Mouse (Mus musculus): ENCODE measurements around the gene Dnaaf2. TPM values are rescaled to one million over a fixed set of nuclear protein-coding genes. Genes with fewer than 3 reads are reported as not detected.
A peak's percentile ranks its signal among the peaks of the same experiment; 100 is the strongest.

Dnaaf2 gene
- total RNA-seq (2017) = 0.74 and 0.93 TPM in 2 replicates

- 0 out of 2 replicates have a peak, but pooled peaks have one; percentile 7 for ATAC-seq (ENCODE audit: extremely low read depth, insufficient number of reproducible peaks, low FRiP score, poor library complexity, severe bottlenecking)
Observed at GRCm38 (mm10) chr12:69198164-69198535, at the start of gene Dnaaf2. Gene Dnaaf2, minus strand, starts transcription at chr12:69198429.

DNA sequence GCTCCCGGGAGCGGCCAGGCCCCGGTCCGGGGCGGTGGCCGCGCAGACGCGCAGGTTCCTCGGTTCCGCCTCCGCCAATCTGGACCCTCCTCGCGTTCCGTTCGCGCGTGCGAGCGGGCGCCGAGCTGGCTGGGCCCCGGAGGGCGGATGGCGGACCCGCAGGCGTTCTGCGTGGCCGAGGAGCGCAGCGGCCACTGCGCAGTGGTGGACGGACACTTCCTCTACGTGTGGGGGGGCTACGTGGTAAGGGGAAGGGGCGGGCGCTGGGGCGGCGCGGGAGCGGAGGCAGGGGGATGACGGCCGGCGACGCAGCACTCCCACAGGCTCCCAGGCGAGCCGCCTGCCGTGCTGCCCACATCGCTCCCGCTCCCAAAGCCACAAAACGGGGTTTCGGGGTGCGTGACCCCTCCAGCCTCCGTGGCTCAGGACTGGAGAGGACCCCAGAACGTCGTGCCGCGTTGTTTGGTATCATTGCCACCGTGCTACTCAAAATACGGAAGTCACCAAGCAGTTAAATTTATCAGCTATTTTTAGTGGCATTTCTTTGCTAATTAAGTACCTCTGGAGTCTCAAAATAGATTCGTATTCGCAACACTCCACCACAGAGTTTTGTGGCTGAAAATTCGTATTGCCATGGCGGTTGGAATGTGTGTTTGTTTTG lies 43.7 kb upstream of the Dnaaf2 start:
- ATAC-seq (ENCODE audit: extremely low read depth, insufficient number of reproducible peaks, low FRiP score, poor library complexity, severe bottlenecking) = peak; percentile 62

GRCm38 (mm10) chr12:69241405-69241770 lies 43.2 kb upstream of the Dnaaf2 start:
- no peak for ATAC-seq (ENCODE audit: extremely low read depth, insufficient number of reproducible peaks, low FRiP score, poor library complexity, severe bottlenecking)

GRCm38 (mm10) chr12:69240876-69241275 lies 42.6 kb upstream of the Dnaaf2 start, which contains the start of gene Klhdc1:
Gene Klhdc1, plus strand, starts transcription at chr12:69241176.
- ATAC-seq (ENCODE audit: extremely low read depth, insufficient number of reproducible peaks, low FRiP score, poor library complexity, severe bottlenecking) = no peak

GRCm38 (mm10) chr12:69238284-69238683 lies 40.1 kb upstream of the Dnaaf2 start:
- ATAC-seq (ENCODE audit: extremely low read depth, insufficient number of reproducible peaks, low FRiP score, poor library complexity, severe bottlenecking) = no peak

- ATAC-seq (ENCODE audit: extremely low read depth, insufficient number of reproducible peaks, low FRiP score, poor library complexity, severe bottlenecking) = no peak
Observed at GRCm38 (mm10) chr12:69235782-69236181, 37.6 kb upstream of the Dnaaf2 start.

DNA sequence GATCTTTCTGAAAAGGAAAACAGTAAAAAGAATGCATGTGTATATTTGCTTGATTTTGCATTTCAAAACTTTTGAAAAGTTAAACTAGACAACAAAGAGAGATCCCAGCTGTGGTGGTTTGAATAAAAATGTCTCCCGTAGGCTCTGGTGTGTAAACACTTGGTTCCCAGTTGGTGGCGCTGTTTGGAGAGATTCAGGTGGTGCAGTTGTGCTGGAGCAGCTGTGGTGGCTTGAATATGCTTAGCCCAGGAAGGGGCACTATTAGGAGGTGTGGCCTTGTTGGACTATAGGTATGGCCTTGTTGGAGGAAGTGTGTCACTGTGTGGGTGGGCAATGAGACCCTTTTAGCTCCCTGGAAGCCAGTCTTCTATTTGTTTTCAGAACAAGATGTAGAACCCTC lies 31.0 kb upstream of the Dnaaf2 start:
- ATAC-seq (ENCODE audit: extremely low read depth, insufficient number of reproducible peaks, low FRiP score, poor library complexity, severe bottlenecking) = peak; percentile 46

- ATAC-seq (ENCODE audit: extremely low read depth, insufficient number of reproducible peaks, low FRiP score, poor library complexity, severe bottlenecking) = peak; percentile 70
Observed at GRCm38 (mm10) chr12:69227776-69228466, 29.7 kb upstream of the Dnaaf2 start, which contains the start of gene Pole2. Gene Pole2, minus strand, starts transcription at chr12:69228195.

DNA sequence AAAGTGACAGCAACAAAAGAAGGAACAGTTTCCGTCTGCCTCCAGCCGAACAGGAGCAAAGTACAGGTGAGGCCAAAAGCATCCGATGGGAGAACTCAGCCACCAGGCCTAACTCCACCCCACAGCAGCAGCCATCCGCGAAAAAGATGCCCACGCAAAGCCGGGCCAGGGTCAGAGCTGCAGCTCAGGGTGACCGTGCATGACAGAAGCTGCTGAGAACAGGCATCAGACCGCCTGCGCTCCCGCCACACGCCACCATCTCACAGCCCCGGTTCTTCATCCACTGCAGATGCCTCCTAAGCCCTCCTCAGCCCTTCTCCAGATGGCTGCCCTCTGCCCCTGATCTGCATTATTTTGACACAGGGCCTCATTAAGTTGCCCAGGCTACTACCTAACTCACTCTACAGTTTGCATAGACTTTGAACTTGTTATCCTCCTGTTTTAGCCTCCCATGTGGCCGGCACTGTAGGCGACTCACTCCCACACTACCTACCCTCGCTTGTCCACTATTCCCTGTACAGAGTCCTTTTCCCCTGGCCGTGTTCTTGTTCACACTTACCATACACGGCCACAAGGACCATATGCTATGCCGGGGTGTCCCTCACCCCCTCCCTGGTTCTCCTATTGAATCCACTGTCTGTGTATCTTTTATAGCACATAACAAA lies 22.5 kb upstream of the Dnaaf2 start:
- no peak for ATAC-seq (ENCODE audit: extremely low read depth, insufficient number of reproducible peaks, low FRiP score, poor library complexity, severe bottlenecking)

- no peak for ATAC-seq (ENCODE audit: extremely low read depth, insufficient number of reproducible peaks, low FRiP score, poor library complexity, severe bottlenecking)
Observed at GRCm38 (mm10) chr12:69216587-69216986, 18.4 kb upstream of the Dnaaf2 start.

DNA sequence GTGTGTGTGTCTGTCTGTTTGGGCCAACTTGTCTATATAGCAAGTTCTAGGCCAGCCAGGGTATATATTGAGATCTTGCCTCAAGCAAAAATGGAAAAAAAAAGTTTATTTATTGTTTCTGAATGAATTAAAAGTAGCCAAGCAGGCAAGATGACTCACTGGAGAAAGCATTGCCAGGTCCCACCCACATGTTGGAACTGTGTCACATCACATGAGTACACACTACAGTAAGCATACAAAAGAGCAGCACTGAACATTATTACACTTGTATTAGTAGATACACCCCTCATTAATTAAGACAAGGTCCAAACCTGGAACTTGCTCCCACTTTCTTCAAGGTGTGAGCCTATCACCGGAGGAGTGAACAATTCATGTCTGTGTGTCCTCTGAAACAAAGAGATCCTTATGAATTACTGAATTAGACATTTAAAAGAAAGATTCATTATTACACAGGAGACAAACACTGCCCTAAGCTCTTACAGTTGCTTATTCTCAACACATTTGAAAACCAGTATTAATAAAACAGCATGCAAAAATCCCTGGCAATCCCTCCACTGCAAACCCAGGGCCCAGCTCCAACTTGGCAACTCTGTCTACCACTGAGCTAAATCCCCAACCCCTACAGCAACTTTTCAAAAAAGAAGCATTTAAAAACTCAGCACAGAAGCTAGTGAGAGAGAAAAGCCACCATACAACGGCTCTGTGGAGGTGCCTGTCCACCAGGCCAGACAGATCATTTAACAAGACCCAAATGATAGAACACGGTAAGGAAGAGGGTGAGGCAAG lies 17.0 kb upstream of the Dnaaf2 start:
- no peak for ATAC-seq (ENCODE audit: extremely low read depth, insufficient number of reproducible peaks, low FRiP score, poor library complexity, severe bottlenecking)

DNA sequence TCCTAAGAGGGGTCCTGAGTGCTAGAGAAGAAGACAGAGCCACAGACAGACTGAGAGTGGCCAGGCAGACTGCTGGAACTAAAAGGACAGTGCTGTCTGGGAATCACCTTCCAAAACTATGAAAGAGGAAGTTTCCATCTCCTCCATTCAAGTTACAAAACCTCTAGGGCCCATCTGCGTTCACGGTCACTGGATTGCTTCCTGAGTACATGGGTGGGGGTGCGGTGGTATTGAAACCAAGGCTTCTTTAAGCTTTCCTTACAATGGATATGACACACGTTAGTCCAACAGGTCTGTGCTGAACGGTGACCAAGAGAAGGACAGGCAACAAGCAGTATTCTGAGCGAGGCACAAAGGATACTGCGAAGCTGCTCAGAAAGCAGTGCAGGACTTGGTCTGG lies 16.2 kb upstream of the Dnaaf2 start:
- ATAC-seq (ENCODE audit: extremely low read depth, insufficient number of reproducible peaks, low FRiP score, poor library complexity, severe bottlenecking) = no peak

DNA sequence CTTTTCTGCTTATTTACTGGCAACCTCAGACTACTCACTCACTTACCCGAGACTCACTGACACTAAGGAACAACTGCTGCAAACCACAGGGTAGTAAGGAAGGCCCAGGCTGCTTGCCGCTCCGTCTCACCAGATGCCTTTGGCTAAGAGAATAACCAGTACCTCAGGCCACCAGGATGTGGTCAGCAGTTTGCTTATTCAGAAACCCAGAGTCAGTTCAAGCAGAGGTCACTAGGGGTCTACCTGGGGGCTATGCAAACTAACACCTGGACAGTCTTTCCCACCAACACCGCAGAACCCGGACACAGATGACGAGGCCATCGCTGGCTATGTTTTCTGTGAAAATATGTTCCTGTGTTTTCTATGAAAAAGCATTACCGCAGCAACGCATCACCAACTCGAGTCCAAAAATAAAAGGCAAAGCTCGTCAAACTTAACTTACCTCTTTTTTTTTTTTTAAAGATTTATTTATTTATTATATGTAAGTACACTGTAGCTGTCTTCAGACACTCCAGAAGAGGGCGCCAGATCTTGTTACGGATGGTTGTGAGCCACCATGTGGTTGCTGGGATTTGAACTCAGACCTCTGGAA lies 15.1 kb upstream of the Dnaaf2 start:
- no peak for ATAC-seq (ENCODE audit: extremely low read depth, insufficient number of reproducible peaks, low FRiP score, poor library complexity, severe bottlenecking)

DNA sequence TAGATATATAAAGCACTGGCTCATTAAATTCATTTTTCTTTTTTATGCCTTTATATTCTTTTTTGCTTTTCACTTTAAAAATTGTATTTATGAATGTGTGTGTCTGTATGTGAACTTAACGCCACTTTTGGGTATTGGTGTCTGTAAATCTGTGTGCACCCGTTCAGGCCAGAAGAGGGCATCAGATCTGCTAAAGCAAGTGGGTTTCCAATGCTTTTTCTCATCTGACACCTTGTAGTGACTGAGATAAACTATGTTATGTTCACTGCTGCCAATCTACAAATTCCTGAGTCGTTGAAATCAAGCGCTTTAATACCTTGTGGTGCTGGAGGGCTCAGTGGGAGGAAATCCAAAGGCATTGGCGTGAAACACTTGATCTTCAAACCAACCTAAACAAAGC lies 12.8 kb upstream of the Dnaaf2 start:
- ATAC-seq (ENCODE audit: extremely low read depth, insufficient number of reproducible peaks, low FRiP score, poor library complexity, severe bottlenecking) = no peak

DNA sequence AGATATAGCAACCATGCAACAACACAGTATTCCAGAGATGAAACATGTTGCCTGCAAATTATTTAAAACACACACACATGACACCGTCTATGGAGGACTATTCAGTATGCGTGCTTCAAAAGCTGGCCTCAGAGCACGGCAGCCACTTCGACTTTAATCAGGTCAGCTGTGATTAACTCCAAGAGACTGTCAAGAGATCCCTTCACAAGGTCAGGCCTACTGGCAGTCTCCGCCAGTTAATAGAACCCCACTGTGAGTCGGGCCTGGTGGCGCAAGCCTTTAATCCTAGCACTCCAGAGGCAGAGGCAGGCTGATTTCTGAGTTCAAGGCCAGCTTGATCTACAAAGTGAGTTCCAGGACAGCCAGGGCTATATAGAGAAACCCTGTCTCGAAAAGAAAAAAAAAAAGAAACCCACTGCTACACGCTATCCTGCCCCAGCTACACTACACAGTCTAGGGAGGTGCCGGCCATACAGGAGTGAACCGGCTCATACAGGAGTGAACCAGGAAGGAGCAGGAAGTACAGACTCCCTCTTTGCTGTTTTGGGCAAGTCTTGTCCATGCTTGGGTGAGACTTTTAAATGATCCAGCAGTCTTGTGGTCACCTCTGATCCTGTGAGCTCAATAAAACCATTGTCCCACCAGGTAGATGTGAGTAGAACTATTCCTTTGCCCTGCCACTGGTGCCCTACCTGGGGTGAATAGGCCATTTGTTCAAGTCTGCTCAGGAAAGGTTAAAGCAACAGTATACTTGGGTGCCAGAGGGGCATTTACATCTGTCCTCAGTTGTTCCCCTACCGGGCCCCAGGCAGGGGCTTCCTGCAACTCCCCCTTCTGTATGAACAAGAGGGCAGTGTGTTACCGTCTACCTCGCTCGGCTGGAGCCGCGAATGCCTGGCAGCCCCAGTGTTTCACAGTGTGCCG lies 12.1 kb upstream of the Dnaaf2 start:
- ATAC-seq (ENCODE audit: extremely low read depth, insufficient number of reproducible peaks, low FRiP score, poor library complexity, severe bottlenecking) = no peak

DNA sequence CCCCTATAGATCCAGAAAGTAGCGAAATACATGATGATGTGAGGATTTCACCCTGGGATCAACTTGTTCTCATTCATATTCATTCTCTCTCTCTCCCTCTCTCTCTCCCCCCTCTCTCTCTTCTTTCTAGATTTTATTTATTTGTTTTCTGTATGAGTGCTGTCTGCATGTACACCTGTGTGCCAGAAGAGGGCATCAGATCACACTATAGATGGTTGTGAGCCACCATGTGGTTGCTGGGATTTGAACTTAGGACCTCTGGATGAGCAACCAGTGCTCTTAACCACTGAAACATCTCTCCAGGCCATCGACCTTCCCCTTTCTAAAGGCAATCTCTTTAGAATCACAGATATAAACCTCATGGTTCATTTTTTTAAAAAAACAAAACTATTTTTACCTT lies 10.3 kb upstream of the Dnaaf2 start:
- ATAC-seq (ENCODE audit: extremely low read depth, insufficient number of reproducible peaks, low FRiP score, poor library complexity, severe bottlenecking) = no peak

DNA sequence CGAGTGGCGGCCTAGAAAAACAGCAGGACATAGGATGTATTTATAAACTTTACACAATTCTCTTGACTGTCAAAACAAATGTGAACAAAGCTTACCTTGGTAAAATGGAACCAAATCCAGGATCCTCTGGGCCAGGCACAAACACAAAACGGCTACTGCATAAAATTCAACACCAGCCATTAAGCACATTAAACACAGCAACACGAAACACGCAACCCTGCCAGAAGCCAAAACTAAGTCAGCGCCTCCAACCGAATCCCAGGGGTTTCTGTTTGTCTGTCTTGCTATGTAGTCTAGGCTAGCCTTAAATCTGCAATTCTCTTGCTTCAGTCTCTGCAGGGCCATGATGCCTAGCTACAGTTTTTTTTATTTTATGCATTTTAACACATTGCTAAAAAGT lies 9.7 kb upstream of the Dnaaf2 start:
- ATAC-seq (ENCODE audit: extremely low read depth, insufficient number of reproducible peaks, low FRiP score, poor library complexity, severe bottlenecking) = no peak

DNA sequence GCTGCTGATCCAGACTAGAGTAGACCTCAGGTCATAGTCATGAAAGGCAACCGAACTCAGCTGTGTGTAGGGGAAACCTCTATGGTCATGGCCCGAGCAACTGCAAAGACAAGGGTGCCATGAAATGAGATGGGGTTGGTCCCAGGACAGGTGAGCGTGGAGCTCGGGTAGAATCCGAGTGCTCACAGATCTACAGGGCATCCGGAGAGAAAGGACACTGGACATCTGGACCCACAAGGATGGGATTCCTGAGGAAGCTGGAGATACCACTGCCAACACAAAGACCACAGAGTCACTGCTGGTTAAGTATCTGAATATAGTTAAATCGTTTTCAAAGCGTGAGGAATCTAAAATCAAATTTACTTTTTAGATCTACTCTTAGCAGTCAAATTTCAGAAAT lies 9.2 kb upstream of the Dnaaf2 start:
- no peak for ATAC-seq (ENCODE audit: extremely low read depth, insufficient number of reproducible peaks, low FRiP score, poor library complexity, severe bottlenecking)
